Mouse (Mus musculus) lung, postnatal 25 days (tissue): ENCODE data around the gene Zbtb20.

Source experiments
- DNase-seq: peaks from one replicate; pipeline ENCODE4 v3.0.0; 2022; ENCODE audit warnings: low spot score

The Zbtb20 gene

DNA sequence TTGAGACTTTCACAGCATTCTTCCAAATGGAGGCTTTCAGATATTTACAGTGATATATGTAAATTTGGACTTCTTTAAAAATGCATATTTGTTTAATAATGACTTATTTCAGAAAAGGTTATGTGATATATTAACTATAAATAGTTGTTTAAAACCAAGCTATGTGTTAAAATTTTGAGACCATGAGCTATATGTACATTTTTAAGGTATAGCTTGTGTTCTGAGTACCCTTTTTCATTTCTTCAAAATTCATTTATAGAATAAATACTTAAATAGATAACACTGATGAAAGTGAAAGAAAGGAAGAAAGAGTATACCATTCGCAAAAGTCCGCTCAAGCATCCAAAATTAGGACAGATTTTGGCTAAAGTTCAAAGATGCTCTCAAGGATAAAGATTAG lies 607.1 kb downstream of the Zbtb20 start:
- no peak for DNase-seq

DNA sequence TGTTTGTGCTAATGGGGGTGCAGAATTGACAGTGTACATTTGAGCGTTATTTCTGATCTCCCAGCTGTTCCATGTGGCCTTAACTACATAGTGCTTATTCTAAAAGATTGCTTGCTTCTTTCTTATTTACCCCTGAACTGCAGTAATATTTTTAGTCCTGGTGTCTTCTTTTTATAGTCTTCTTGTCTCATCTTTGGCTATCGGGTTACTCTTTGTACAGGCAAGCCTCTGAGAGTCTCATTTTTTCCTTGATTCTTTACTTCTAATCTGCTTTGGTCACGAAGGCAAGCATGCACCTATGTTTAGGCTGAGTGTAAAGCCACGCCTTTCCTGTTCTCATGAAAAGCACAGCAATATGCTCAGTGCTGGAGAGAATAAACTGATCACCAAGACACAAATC lies 608.7 kb downstream of the Zbtb20 start:
- DNase-seq = no peak

DNA sequence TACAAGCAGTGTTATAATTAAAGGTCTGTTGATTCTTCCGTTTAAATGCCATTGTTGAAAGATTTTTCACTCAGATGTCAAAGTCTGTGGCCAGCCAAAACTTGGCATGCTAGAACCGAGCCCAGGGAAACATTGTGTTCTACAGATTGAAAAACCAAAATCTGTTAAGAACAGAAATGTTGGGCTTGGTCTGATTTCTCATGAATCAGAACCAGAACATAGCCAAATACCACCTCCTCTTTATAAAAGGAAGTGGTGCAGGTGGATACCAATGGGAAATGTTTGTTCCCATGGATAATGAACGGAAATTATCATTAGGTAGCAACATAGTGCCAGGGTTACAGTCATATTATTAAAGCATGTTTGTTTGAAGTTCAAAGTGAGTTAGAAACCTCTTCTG lies 613.7 kb downstream of the Zbtb20 start:
- no peak for DNase-seq

DNA sequence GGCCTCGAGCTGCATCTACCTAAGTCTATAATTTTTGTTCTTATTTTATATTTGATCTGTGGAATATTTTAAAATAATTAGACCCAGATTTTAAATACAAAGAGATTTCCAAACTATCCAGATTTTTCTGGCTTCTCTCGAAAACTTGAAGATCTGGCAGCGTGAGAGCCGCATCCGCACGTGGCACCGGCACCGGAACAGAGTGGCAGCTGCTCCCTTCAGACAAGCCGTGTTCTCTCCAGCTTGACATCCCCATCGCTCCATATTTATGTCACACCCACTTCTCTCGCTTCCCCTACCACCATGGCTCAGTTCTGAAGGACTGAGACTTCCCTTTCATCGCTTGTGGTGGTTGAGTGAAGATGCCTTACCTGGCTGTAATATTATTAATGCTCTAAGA lies 614.3 kb downstream of the Zbtb20 start:
- DNase-seq = no peak

DNA sequence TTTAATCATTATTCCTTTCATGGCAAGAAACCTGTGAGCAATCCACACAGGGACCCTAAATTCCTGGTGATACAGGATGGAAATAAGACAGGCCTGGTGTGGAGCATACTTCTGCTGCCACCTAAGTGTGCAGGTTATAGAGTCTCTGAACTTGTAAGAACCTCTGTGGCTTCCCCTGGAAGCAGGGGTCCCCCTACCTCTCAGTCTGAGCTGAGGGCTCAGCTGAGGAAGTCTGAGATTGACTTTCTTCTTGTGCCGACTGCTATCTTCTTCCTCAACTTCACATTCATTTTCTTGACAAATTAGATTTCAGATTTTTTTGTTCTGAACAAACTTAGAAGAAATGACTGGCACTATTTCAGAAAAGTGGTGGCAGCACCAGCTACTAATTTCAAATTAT lies 617.2 kb downstream of the Zbtb20 start:
- no peak for DNase-seq

DNA sequence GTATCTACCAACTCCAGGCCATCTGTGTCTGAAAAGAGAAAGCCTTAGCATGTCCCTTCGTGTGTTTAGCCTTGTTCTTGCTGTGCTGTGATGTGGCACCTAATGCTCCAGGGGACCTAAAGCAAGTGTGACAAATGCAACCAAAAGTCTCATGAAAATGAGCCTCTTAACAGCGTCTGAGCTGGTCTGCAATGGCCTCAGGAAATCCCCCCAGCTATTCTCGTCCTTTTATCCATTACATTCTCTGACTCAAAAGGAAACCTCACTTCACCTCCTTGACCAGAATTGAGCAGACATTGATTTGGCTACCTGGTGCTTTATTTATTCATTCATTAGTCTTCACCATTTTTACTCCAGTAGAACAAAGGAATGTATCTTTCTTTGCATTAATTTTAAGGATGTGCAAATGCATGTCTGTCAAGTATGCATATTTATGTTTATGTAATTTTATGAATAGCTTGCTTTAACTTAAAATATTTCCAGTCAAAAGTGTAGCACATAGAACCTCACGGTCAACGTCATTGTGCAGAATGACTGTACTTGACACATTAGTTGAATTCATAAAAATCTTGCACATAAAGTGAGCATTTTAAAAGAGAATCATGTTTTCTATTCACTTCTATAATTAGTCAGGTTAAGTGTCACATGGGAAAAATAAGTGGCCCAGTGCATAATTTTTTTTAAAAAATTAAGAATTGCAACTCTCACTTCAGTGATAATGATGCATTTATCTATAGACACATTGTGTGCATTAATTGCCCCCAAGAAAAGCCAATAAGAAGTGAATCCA lies 618.1 kb downstream of the Zbtb20 start:
- no peak for DNase-seq

DNA sequence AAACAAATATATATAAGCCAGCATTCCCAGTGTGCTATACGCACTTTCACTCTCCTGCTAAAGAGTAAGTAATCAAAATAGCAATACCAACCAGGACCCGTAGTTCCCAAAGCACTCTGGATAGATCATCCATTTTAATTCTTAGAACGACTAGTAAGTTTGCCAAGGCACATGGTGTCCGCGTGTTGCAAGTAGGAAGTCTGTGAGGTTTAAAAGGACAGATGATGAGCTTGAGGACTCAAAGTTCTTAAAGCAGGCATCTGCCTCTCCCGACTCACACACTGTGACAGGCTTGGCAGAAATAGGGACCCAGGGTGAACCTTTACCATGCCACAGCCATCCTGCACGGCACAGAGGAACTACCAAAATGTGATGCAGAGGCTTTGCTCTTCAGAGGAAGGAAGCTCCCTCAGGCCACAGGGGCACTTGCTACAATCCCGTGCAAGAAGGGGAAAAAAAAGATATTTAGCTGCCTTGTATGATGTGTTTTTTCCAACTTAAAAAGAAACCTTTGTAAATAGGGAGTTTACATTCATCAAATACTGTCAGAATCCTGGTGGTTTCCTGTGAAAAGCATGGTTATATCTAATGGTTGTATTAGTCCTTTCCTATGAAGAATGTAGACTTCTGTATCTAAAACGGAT lies 619.6 kb downstream of the Zbtb20 start:
- DNase-seq = no peak

DNA sequence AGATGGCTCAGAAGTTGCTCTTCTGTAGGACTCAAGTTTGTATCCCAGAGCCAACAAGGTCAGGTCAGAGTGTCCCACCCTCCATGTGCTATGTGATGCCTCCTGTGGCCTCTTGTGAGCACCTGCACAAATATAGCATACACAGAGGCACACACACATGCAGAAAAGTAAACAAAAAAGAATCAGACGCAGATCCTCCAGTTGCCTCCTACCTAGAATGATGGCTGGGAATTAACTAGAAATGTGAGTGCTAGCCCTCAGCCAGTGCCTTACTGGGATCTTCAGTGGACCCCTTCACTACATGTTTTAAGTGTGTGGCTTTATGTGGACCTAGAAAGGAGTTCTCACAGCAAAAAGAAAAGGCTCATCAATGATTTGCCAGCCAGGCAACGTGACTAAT lies 621.4 kb downstream of the Zbtb20 start:
- DNase-seq = no peak

DNA sequence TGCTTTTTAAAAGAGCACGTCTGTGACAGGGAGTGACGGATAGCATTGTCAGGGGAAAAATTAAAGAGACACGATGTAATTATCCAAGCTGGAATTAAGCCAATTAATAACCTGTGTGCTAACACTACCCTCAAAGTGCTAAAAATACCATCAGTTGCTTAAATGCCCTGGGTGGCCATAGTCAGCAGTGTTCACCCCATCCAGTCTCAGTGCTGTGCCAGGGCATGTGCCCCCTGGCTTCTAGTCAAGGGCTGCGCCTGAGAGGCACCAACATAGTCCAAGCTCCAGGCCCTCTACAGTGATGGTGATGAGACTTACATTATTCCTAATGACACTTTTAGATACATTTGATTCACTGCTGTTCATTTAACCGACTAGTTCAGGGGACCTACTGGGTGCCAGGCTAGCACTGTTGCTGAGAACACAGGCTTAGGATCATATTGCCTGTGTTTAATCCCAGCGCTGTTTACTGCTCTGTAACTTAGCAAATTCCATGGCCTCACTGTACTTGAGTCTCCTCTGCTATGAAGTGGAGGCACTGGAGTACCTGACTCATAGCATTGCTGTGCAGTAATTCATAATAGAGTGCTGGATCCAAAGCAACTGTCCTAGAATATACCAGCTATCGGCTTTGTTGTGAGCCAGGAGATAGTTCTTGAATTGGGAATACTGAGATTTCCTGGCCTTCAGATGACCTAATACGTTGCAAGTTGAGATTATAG lies 624.6 kb downstream of the Zbtb20 start:
- peak; percentile 69 for DNase-seq

DNA sequence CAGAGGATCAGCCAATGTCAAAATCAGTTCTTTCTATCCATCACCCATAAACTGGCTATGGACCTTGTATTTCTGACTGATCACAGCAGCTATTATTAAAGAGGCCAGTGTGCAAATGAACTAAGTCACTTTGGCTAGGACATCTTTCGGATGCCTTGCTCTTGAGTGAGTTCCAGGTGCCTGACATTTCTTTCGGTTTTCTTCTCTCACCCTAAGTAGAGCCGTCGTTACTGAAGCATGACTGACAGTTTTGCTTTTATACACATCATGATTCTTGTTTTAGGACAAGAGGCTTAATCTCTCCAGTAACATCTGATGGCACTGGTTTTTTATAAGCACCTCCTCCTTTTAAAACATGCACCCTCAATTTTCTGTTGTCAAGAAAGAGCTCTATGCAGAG lies 625.6 kb downstream of the Zbtb20 start:
- no peak for DNase-seq

DNA sequence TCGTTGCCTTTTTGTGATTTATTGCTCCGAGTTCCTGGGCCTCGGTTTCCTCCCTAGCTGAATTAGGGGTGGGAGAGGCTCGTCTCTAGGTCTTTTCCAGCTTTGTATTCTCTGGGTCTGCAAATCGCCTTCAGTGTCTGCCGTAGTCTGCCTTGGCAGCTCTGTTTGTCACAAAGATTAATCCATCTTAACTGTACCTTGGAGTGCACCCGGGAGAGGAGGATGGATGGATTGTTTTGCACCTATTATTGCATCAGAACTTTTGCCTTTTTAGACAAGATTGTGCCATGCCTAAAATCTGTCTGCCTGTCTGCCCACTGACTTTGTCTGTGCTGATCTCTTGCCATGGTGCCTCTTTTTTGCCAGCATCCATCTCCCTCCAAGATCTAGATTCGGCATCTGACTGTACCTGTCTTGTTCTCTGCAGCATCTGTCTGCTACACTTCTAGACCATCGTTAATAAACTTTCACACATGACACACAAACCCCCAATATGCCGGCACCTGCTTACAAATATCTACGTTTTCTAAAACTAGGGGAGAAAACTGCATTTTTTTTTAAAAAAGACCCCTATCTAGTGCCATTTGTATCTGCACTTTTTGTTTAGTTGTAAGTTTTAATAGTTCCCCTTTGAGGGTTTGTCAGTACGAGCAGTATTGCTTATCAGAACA lies 626.8 kb downstream of the Zbtb20 start:
- no peak for DNase-seq

DNA sequence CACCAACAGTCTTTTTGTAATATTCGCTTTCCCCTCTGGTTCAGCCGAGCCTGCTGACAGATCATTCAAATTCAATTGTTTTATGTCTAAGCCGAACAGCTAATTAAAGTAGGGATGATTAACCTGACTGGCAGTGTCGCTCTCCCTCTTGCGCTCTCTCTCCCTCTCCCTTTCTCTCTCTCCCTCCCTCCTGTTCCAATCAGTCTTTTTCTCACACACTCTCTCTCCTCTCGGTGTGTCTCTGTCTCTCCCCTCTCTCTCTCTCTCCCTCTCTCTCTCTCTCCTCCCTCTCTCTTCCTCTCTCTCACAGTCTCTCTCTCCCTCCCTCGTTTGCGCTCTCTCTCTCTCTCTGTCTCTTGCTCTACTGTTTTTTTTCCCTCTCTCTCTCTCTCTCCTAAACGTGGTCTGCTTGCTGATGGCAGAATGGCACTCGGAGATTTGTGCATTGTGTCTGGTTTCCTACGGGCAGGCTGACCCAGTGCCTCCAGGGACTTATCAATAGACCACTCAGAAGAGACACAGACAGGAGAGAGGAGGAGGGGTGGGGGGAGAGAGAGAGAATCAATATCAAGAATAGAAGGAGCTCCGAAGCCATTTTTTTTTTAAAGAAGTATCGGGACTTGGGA lies 627.4 kb downstream of the Zbtb20 start:
- DNase-seq = no peak

DNA sequence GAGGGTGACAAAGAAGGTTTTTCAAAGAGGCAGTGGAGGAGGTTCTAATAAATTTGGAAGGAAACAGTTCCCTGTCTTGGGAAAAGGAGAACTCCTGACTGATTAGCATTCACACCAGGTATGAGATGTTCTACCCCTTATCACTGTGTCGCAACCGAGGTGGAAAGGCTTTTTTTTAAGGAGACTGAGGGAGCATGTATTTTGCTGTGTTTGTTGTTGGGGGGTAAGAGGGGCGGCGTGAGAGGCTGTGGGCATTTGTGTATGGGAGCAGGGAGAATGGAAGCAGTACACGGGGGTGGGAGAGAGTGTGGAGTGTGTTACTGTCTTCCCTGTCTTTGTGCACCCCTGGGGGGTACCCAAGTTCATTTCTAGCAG lies 627.9 kb downstream of the Zbtb20 start:
- DNase-seq = no peak

DNA sequence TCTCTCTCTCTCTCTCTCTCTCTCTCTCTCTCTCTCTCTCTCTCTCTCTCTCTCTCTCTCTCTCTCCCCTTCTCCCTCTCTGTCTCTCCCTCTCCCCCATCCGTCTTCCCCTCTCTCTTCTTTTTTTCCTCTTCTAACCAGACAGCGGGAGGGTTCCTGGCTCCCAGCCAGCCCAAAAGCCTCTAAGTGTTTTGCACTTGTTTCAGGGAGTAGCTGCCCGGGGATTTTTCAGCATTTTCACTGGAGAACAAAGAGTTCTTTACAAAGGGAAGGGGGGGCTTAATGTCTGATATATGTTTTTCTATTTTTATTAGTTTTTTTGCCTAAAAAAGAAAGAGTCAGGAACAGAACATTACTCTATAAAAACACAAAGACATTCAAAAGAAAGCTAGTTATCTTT lies 628.5 kb downstream of the Zbtb20 start:
- DNase-seq = peak; percentile 58

DNA sequence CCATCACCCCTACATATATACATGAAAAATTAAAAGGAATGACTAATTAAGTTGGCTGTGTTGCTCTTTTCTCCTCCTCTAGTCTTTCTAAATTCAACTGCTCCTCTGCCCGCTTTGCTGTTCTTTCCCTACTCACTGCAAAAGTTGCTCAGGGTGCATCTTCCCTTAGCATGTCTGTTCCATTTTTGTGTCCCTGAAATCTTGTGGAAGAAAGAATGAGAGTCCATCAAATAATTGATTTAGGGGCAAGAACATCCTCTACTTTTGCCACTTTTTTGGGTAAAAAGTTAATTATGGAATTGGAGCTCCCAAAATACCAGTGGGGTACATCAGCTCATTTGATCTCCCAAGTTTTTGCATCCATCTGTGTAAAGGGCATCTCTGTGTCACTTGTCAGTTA lies 628.9 kb downstream of the Zbtb20 start:
- no peak for DNase-seq

DNA sequence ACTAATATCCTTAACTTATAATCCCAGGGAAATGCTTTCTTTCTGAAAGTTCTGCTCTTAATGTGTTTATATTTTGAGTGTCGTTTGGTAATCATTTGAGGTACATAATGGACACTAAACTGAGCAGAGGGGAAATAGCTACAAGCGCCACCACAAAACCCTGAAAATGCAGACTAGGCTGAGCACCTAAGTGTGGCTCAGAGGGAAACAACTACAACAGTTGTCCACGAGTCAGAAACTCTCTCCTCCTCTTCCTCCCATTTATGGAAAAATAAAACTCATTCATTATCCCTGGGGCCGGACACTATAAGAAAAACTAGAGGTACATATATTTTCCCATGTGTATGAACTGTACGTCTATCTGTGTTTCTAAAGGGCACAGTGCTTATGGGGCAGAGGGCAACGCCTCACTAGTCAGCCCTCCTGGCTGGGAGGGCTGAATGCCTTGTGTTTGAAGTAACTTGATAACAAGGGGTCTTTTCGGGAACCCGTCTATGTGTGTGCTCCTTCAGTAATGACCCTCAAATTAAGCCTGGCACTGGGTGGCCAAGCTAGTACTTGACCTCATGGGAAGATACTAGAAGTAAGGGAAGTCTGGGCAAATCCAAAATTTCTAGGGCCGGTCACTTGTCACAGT lies 629.8 kb downstream of the Zbtb20 start:
- DNase-seq = no peak

DNA sequence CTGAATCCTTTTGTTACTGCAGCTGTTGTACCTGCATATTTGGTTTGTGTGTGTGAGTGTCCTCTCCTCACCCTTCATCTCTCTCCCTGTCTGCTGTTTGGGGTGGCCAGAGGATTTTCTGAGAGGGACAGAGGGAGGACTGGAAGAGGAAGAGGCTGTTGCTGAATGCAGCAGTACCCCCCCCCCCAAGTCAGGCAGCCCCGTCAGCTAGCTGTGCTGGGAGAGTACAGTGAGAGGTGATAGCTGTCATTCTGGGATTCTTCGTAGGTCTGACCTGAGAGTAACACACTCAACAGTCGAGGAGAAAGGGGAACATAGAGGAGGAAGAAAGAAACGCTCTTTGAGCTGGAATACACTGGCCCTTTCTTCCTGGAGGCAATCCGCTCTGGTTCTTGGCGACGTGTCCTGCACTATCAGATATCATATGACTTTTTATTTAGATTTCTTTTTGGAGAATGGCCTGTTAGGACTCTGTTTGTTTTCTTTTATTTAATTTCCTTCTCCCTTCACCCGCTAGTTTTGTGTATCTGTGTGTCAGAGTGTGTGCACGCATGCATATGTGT lies 630.6 kb downstream of the Zbtb20 start:
- DNase-seq = no peak

DNA sequence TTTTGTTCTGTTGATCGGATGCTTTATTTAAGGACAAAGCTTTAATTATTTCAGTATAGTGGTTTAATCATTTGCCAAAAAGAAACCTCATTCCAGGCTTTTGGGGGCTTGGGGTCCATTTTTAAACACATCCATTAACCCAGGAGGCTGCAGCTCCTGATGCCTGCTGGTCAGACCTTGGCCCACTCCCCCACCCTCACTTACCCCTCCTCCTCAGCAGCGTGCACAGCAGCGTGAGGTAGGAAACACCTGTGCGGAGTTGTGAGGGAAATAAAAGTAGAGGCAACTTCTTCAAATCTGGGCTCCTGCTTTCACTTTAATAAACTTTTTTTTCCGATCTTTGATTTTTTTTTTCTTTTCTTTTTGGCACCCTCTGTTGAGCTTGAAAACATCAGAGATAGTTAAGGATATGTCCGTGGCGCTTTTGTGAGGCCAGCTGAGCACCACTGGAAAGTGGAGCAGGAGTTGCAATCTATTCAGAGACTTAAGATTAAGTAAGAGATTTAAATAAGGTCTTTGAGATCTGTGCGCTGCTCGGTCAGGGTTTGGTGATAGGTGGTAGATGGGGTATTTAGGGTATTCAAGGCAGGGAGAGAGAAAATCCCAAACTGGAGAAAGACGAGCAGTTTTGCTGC lies 631.2 kb downstream of the Zbtb20 start:
- DNase-seq = no peak

DNA sequence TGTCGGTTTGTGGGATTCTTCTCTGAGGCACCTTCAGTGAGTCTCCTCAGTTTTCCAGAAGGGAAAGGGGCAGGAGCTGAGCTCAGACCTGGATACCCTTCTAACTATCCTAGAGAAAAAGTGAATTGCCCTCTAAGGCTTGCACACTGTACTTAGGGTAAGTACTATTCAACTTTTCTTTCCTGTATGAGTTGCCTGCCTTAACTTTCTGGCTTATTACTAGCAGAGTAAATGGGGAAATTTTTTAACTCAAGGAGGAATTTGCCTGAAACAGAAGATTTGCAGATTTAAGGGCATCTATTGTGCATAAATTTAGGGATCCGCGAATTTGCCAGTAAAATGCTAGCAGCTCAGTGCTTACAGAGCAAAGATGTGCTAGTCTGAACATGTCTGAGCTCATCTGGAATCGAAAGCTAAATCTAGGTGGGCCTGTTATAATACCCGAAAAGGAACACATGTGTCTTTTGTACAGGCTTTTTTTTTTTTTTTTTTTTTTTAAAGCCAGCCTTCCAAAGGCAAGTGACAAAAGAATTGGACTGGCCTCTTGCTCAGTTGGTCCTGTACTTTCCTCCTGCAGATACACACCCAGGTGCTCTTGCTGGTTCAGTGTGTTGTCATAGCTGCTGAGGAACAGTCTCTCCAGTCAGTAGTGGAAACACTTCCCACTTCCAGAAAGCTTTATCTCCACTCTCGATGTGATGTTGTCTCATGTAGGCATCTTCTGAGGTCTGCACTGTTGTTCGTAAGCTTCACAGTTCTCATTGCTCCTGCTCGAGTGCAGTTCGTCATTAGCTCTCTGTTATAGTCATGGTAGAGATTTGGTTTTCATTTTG lies 632.7 kb downstream of the Zbtb20 start:
- no peak for DNase-seq

DNA sequence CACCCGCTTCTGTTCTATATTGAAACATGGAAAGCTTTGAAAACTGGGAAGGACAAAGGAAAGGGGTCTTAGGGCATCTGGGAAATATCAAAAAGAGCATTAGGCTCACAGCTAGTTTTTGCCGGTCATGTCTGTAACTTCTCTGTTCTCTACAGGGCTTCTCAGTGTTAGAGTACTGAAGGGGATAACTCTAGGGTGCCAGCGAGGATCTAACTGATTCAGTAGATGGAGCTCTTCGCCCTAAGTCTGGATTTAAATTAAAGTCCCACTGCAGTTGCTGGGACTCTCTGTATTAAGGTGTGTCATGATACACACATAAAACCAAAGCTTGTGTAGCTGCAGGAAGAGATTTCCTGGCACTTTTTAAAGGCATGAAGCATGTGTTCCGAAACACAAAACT lies 634.8 kb downstream of the Zbtb20 start:
- no peak for DNase-seq
